Mouse (Mus musculus) adrenal gland, postnatal 14 days (tissue): ENCODE measurements at regions not wholly inside any gene's neighbourhood (a gene's known extent, or its start where the extent isn't known, plus 50 kb on each side); places are given as distances from the start of the nearest gene placed in this dataset.

Experiments
- DNase-seq: peaks from one replicate; pipeline ENCODE4 v3.0.0; 2021; ENCODE audit warnings: mixed read lengths

DNA sequence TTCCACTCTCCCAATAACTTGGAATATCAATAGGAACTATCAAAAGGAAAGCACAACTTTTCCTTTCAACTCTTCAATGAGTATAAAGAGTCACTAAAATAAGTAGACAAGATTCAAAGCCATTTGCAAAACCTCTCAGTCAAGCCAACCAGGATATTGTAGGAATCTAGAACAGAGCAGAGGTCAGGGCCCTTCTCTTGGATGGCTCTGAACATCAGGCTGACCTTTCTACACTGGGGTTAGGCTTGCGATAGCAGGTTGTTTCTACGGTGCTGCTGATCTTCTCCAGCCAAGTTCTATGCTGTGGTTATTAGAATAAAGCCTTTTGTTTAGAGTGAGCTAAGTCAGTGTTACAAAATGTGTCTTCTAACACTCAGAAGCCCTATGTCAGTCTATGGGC lies 658.6 kb downstream of the Ofcc1 start:
- no peak for DNase-seq

DNA sequence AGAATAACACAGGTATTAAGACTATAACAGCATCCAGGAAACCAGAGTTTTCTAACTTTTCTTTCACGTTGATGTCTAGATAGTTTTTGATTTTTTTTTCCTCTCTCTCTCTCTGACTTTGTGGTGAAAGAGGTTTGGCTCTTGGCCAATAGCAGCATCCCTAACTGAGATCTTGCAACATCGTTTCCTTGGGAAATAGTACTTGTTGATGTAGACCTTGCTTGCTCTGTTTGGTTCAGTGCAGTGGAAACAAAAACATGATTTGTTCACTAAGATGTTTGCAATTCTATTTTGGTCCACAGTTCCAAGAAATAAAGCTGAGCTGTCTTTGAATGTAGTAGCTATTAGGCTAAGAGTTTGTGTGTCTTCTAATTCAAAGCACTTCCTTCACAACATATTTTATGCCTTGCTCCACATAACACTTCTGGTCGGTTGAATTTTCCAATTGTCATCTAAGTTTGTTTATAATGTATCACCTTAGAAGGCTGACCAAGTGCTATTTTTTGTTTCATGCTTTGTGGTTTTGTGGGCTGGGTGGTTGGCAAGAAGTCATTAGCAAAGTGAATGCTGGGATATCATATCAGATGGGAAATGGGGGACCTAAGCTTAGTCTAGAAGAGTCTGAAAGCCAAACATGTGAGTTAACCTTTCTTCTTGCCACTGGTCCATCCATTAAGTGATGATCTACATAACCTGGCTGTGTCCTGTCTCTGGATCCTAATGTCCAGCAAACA lies 669.8 kb downstream of the Ofcc1 start:
- DNase-seq = no peak

- no peak for DNase-seq
Measured at GRCm38 (mm10) chr13:39664548-39664947, 696.7 kb downstream of the Ofcc1 start.

- DNase-seq = no peak
Measured at GRCm38 (mm10) chr13:39649457-39649856, 688.8 kb upstream of the Slc35b3 start.

GRCm38 (mm10) chr13:39647367-39647766 lies 686.7 kb upstream of the Slc35b3 start:
- peak; percentile 14 for DNase-seq

GRCm38 (mm10) chr13:39631506-39632132 lies 670.9 kb upstream of the Slc35b3 start:
- DNase-seq = no peak
